Mouse (Mus musculus) kidney, embryonic 16.5 days (tissue): Measurements from ENCODE around the gene 9330182L06Rik. TPM values are rescaled to one million over a fixed set of nuclear protein-coding genes. Genes with fewer than 3 reads are reported as not detected.

Experiments
- ATAC-seq: fragments of 200-750 bp; cut with Nextera tagmentation; 2 replicates; pipeline ENCODE4 v1.8.0; 2017; ENCODE audit warnings: moderate TSS enrichment; ENCODE audit not compliant: low FRiP score, low TSS enrichment
- H3K27ac ChIP-seq: fragments of 300-500 bp; sonication (generic); 2 replicates; pipeline ENCODE4 v1.5.1; 2014; ENCODE audit warnings: low read length
- H3K27me3 ChIP-seq: fragments of 300-500 bp; sonication (generic); 2 replicates; pipeline ENCODE4 v1.6.1; 2014; ENCODE audit warnings: low read length, control low read depth, mixed read lengths; ENCODE audit not compliant: insufficient read depth
- H3K36me3 ChIP-seq: fragments of 300-500 bp; sonication (generic); 2 replicates; pipeline ENCODE4 v1.6.1; 2014; ENCODE audit warnings: low read length, control low read depth, mixed read lengths; ENCODE audit not compliant: insufficient read depth
- H3K4me1 ChIP-seq: fragments of 300-500 bp; sonication (generic); 2 replicates; pipeline ENCODE4 v1.6.1; 2014; ENCODE audit warnings: low read length, control low read depth, mixed read lengths; ENCODE audit not compliant: insufficient read depth
- H3K4me2 ChIP-seq: fragments of 300-500 bp; sonication (generic); replicated peaks from 2 replicates; pipeline ENCODE4 v1.6.1; 2014; ENCODE audit warnings: low read depth, low read length
- H3K4me3 ChIP-seq: fragments of 300-500 bp; sonication (generic); 2 replicates; pipeline ENCODE4 v1.5.1; 2014; ENCODE audit warnings: mild to moderate bottlenecking, low read length
- H3K9ac ChIP-seq: fragments of 300-500 bp; sonication (generic); replicated peaks from 2 replicates; pipeline ENCODE4 v1.6.1; 2014; ENCODE audit warnings: low read length
- H3K9me3 ChIP-seq: fragments of 300-500 bp; sonication (generic); 2 replicates; pipeline ENCODE4 v1.6.1; 2016; ENCODE audit warnings: low read length, control low read depth
- WGBS: fragments of 180-500 bp; shearing (Covaris S2); extraction: QIAGEN DNeasy Blood & Tissue Kit; methylation state at CpG from one replicate; pipeline ENCODE4 v1.1.7; 2014; 5-methylcytosine and 5-hydroxymethylcytosine counted together
- polyA plus RNA-seq: library from polyadenylated mRNA; unstranded; fragments of >200 nt; fragmentation: Nextera tagmentation; extraction: Ambion mirVana; gene quantifications from 2 replicates; pipeline ENCODE4 v1.2.1, GENCODE M21; 2015

Gene 9330182L06Rik
- polyA plus RNA-seq, result 1.5 and 1.7 TPM in 2 replicates

- no peaks in the 10 kb centered on the region for H3K4me1 ChIP-seq
- no peaks in the 10 kb centered on the region for H3K36me3 ChIP-seq
- 0 out of 2 replicates have a peak within 1 kb of the TSS, but pooled peaks have one; percentile 15 for H3K27ac ChIP-seq
- H3K4me2 ChIP-seq, result peak within 1 kb of the TSS; percentile 96
- H3K9ac ChIP-seq, result peak within 1 kb of the TSS; percentile 70
- 2% methylated on average over 38 of the region's 47 CpGs for WGBS
- H3K4me3 ChIP-seq, result peak within 1 kb of the TSS; percentile 75
- H3K27me3 ChIP-seq, result no peaks in the 10 kb centered on the region
- no peaks in the 10 kb centered on the region for H3K9me3 ChIP-seq
- peak; percentile 96 for ATAC-seq
Measured at GRCm38 (mm10) chr5:9265586-9266279, at the start of gene 9330182L06Rik. TSS of gene 9330182L06Rik (plus strand) at chr5:9266118.

GRCm38 (mm10) chr5:9227456-9228008 lies 38.4 kb upstream of the 9330182L06Rik start:
- no peak overlapping the region for H3K9ac ChIP-seq
- H3K4me1 ChIP-seq, result no peaks in the 10 kb centered on the region
- ATAC-seq, result no peak
- 68% methylated on average over 4 of the region's 4 CpGs for WGBS
- H3K4me2 ChIP-seq, result no peak overlapping the region
- H3K9me3 ChIP-seq, result no peaks in the 10 kb centered on the region
- no peak overlapping the region for H3K4me3 ChIP-seq
- H3K36me3 ChIP-seq, result no peaks in the 10 kb centered on the region
- H3K27ac ChIP-seq, result no peak overlapping the region
- H3K27me3 ChIP-seq, result no peaks in the 10 kb centered on the region

- no peak overlapping the region for H3K4me2 ChIP-seq
- no peaks in the 10 kb centered on the region for H3K27me3 ChIP-seq
- no peak overlapping the region for H3K4me3 ChIP-seq
- no peak overlapping the region for H3K9ac ChIP-seq
- ATAC-seq, result no peak
- H3K27ac ChIP-seq, result no peak overlapping the region
- H3K36me3 ChIP-seq, result no peaks in the 10 kb centered on the region
- no peaks in the 10 kb centered on the region for H3K9me3 ChIP-seq
- no peaks in the 10 kb centered on the region for H3K4me1 ChIP-seq
- 74% methylated on average over 4 of the region's 4 CpGs for WGBS
Measured at GRCm38 (mm10) chr5:9264361-9264760, 1.6 kb upstream of the 9330182L06Rik start.

GRCm38 (mm10) chr5:9266280-9266923 lies 484 bp downstream of the 9330182L06Rik start:
- peak overlapping the region; percentile 75 for H3K4me3 ChIP-seq
- peak overlapping the region; percentile 70 for H3K9ac ChIP-seq
- no peaks in the 10 kb centered on the region for H3K36me3 ChIP-seq
- no peaks in the 10 kb centered on the region for H3K9me3 ChIP-seq
- under 1% methylated on average over 30 of the region's 30 CpGs for WGBS
- no peaks in the 10 kb centered on the region for H3K27me3 ChIP-seq
- no peaks in the 10 kb centered on the region for H3K4me1 ChIP-seq
- 0 out of 2 replicates have a peak overlapping the region, but pooled peaks have one; percentile 15 for H3K27ac ChIP-seq
- peak; percentile 72 for ATAC-seq
- peak overlapping the region; percentile 96 for H3K4me2 ChIP-seq

- H3K36me3 ChIP-seq, result no peaks in the 10 kb centered on the region
- no peak overlapping the region for H3K9ac ChIP-seq
- ATAC-seq, result no peak
- H3K4me1 ChIP-seq, result no peaks in the 10 kb centered on the region
- no peak overlapping the region for H3K4me3 ChIP-seq
- H3K27ac ChIP-seq, result no peak overlapping the region
- 91% methylated on average over 3 of the region's 3 CpGs for WGBS
- no peaks in the 10 kb centered on the region for H3K9me3 ChIP-seq
- H3K4me2 ChIP-seq, result no peak overlapping the region
- H3K27me3 ChIP-seq, result no peaks in the 10 kb centered on the region
Measured at GRCm38 (mm10) chr5:9269666-9270065, 3.7 kb downstream of the 9330182L06Rik start.

- Histone ChIP-seq H3K27me3 (no peaks in the 10 kb centered on the region), H3K4me2 (no peak overlapping the region), H3K9ac (no peak overlapping the region), H3K9me3 (no peaks in the 10 kb centered on the region), H3K36me3 (no peaks in the 10 kb centered on the region), H3K4me3 (no peak overlapping the region), H3K4me1 (no peaks in the 10 kb centered on the region), H3K27ac (no peak overlapping the region)
- WGBS, result 87% methylated on average over 3 of the region's 3 CpGs
- ATAC-seq, result no peak
Measured at GRCm38 (mm10) chr5:9272976-9273375, 7.1 kb downstream of the 9330182L06Rik start.

GRCm38 (mm10) chr5:9295777-9296549 lies 30.0 kb downstream of the 9330182L06Rik start:
- WGBS, result 97% methylated on average over 2 of the region's 2 CpGs
- Histone ChIP-seq H3K27ac (no peak overlapping the region), H3K9ac (no peak overlapping the region), H3K4me3 (no peak overlapping the region), H3K27me3 (no peaks in the 10 kb centered on the region), H3K4me2 (no peak overlapping the region), H3K9me3 (no peaks in the 10 kb centered on the region), H3K36me3 (no peaks in the 10 kb centered on the region), H3K4me1 (no peaks in the 10 kb centered on the region)
- ATAC-seq, result no peak

- H3K9ac ChIP-seq, result no peak overlapping the region
- H3K27ac ChIP-seq, result no peak overlapping the region
- H3K27me3 ChIP-seq, result no peaks in the 10 kb centered on the region
- no peaks in the 10 kb centered on the region for H3K4me1 ChIP-seq
- H3K4me2 ChIP-seq, result no peak overlapping the region
- no peak overlapping the region for H3K4me3 ChIP-seq
- no peak for ATAC-seq
- H3K9me3 ChIP-seq, result no peaks in the 10 kb centered on the region
- no peaks in the 10 kb centered on the region for H3K36me3 ChIP-seq
Measured at GRCm38 (mm10) chr5:9296550-9296928, 30.6 kb downstream of the 9330182L06Rik start.

- Histone ChIP-seq H3K4me2 (no peak overlapping the region), H3K9me3 (no peaks in the 10 kb centered on the region), H3K9ac (no peak overlapping the region), H3K4me3 (no peak overlapping the region), H3K36me3 (no peaks in the 10 kb centered on the region), H3K27ac (no peak overlapping the region), H3K27me3 (no peaks in the 10 kb centered on the region), H3K4me1 (no peaks in the 10 kb centered on the region)
- ATAC-seq, result no peak
- 56% methylated on average over 1 of the region's 1 CpGs for WGBS
Measured at GRCm38 (mm10) chr5:9326863-9327262, 60.9 kb downstream of the 9330182L06Rik start.
